Mouse (Mus musculus) MEL (cell line): Measurements from ENCODE around the gene Rasip1. TPM values are rescaled to one million over a fixed set of nuclear protein-coding genes. Genes with fewer than 3 reads are reported as not detected.

Experiments used
- DNase-seq: peaks from one replicate; pipeline ENCODE4 v3.0.0; 2011; ENCODE audit warnings: low read depth, low spot score
- H3K27ac ChIP-seq: 2 replicates; pipeline ENCODE4 v1.5.1; 2012; ENCODE audit warnings: low read depth, mild to moderate bottlenecking, control low read depth, low read length, moderate library complexity; ENCODE audit not compliant: control insufficient read depth
- H3K27me3 ChIP-seq, 2 experiments: fragments of 150-350 bp in 1 of 2; sonication (generic) in 1 of 2; 2 replicates each; pipeline ENCODE4 v1.6.1; 2012; ENCODE audit warnings: low read length in 2 of 2, mild to moderate bottlenecking in 2 of 2, improper control_type of control experiment in 1 of 2, moderate library complexity in 1 of 2; ENCODE audit not compliant: insufficient read depth in 2 of 2, control insufficient read depth in 1 of 2
- H3K36me3 ChIP-seq, 2 experiments: 2 replicates each; pipeline ENCODE4 v1.6.1; 2012 to 2014; ENCODE audit warnings: low read length in 2 of 2, improper control_type of control experiment in 1 of 2, inconsistent platforms in 1 of 2, mild to moderate bottlenecking in 1 of 2; ENCODE audit not compliant: insufficient read depth in 2 of 2, control insufficient read depth in 1 of 2
- H3K4me1 ChIP-seq, 2 experiments: fragments of 150-350 bp in 1 of 2; sonication (generic) in 1 of 2; 2 replicates each; pipeline ENCODE4 v1.6.1; 2012; ENCODE audit warnings: low read length in 2 of 2, improper control_type of control experiment in 1 of 2, mild to moderate bottlenecking in 1 of 2; ENCODE audit not compliant: insufficient read depth in 2 of 2, control insufficient read depth in 1 of 2
- H3K4me3 ChIP-seq, 2 experiments: fragments of 150-350 bp in 1 of 2; sonication (generic) in 1 of 2; 2 replicates each; pipeline ENCODE4 v1.5.1; 2012; ENCODE audit warnings: low read depth in 2 of 2, low read length in 2 of 2, mild to moderate bottlenecking in 2 of 2, moderate library complexity in 2 of 2, control low read depth in 1 of 2, improper control_type of control experiment in 1 of 2; ENCODE audit not compliant: control insufficient read depth in 1 of 2, insufficient read depth in 1 of 2
- H3K79me2 ChIP-seq: 2 replicates; pipeline ENCODE4 v1.6.1; 2012; ENCODE audit warnings: mild to moderate bottlenecking, low read length, moderate library complexity; ENCODE audit not compliant: control insufficient read depth, poor library complexity, insufficient read depth
- H3K9ac ChIP-seq: 2 replicates; pipeline ENCODE4 v1.6.1; 2012; ENCODE audit warnings: low read depth, mild to moderate bottlenecking, control low read depth, low read length, moderate library complexity; ENCODE audit not compliant: control insufficient read depth, poor library complexity, severe bottlenecking
- H3K9me3 ChIP-seq: fragments of 150-350 bp; sonication (generic); replicated peaks from 2 replicates; pipeline ENCODE4 v1.6.1; 2012; ENCODE audit warnings: mild to moderate bottlenecking, low read length, improper control_type of control experiment, moderate library complexity; ENCODE audit not compliant: insufficient read depth
- ELF1 ChIP-seq: IDR thresholded peaks from 2 replicates; pipeline ENCODE4 v1.6.1; 2014; ENCODE audit warnings: low read depth, mild to moderate bottlenecking, inconsistent platforms, low read length, improper control_type of control experiment, moderate library complexity
- EP300 ChIP-seq, 2 experiments: IDR thresholded peaks; 2 replicates each; pipeline ENCODE4 v1.6.1; 2011; ENCODE audit warnings: improper control_type of control experiment in 2 of 2, low read length in 2 of 2, low read depth in 1 of 2, mild to moderate bottlenecking in 1 of 2
- GABPA ChIP-seq: IDR thresholded peaks from 2 replicates; pipeline ENCODE4 v1.6.1; 2012; ENCODE audit warnings: low read depth, mild to moderate bottlenecking, inconsistent platforms, low read length, improper control_type of control experiment, moderate library complexity
- GATA1 ChIP-seq: IDR thresholded peaks from 2 replicates; pipeline ENCODE4 v1.6.1; 2011; ENCODE audit warnings: low read depth, low read length, improper control_type of control experiment
- HCFC1 ChIP-seq: IDR thresholded peaks from 2 replicates; pipeline ENCODE4 v1.6.1; 2012; ENCODE audit warnings: low read depth, mild to moderate bottlenecking, inconsistent platforms, low read length, improper control_type of control experiment, moderate library complexity
- KAT2A ChIP-seq: conservative IDR thresholded peaks from 2 replicates; pipeline ENCODE4 v1.6.1; 2012; ENCODE audit warnings: low read depth, low read length, improper control_type of control experiment, inconsistent platforms
- MAFK ChIP-seq: IDR thresholded peaks from 2 replicates; pipeline ENCODE4 v1.6.1; 2011; ENCODE audit warnings: low read depth, mild to moderate bottlenecking, low read length, improper control_type of control experiment, borderline replicate concordance
- MAZ ChIP-seq: IDR thresholded peaks from 2 replicates; pipeline ENCODE4 v1.6.1; 2012; ENCODE audit warnings: low read depth, mild to moderate bottlenecking, inconsistent platforms, low read length, improper control_type of control experiment
- RAD21 ChIP-seq: IDR thresholded peaks from 2 replicates; pipeline ENCODE4 v1.6.1; 2011; ENCODE audit warnings: mild to moderate bottlenecking, low read depth, low read length, improper control_type of control experiment
- RCOR1 ChIP-seq: IDR thresholded peaks from 2 replicates; pipeline ENCODE4 v1.6.1; 2012; ENCODE audit warnings: low read depth, mild to moderate bottlenecking, inconsistent platforms, low read length, improper control_type of control experiment
- TBP ChIP-seq: IDR thresholded peaks from 2 replicates; pipeline ENCODE4 v1.8.0; 2011; ENCODE audit warnings: low read depth, low read length, improper control_type of control experiment
- UBTF ChIP-seq: IDR thresholded peaks from 2 replicates; pipeline ENCODE4 v1.6.1; 2012; ENCODE audit warnings: low read depth, mild to moderate bottlenecking, inconsistent platforms, low read length, improper control_type of control experiment, moderate library complexity, borderline replicate concordance; ENCODE audit not compliant: insufficient read depth
- ZKSCAN1 ChIP-seq: IDR thresholded peaks from 2 replicates; pipeline ENCODE4 v1.6.1; 2012; ENCODE audit warnings: low read depth, mild to moderate bottlenecking, inconsistent platforms, low read length, improper control_type of control experiment, moderate library complexity
- ZNF384 ChIP-seq: IDR thresholded peaks from 2 replicates; pipeline ENCODE4 v1.6.1; 2012; ENCODE audit warnings: low read depth, mild to moderate bottlenecking, inconsistent platforms, low read length, improper control_type of control experiment
- polyA plus RNA-seq, 2 experiments: library from polyadenylated mRNA; stranded (reverse) in 1 of 2; unstranded in 1 of 2; fragments of >175 nt in 1 of 2; fragments of >200 nt in 1 of 2; gene quantifications; 2 replicates each; pipeline versions ENCODE4 v1.2.1 to v1.2.4; 2012; ENCODE audit warnings: low replicate concordance in 2 of 2, low read depth in 1 of 2; ENCODE audit not compliant: insufficient read length in 2 of 2, insufficient read depth in 1 of 2, missing spikeins in 1 of 2
- total RNA-seq: library from RNA; depleted of rRNA; stranded (reverse); fragments of 300-350 nt; gene quantifications from 2 replicates; pipeline ENCODE4 v1.2.3, GENCODE M21; 2012; rRNA removed

The Rasip1 gene
- total and polyA plus RNA-seq, 3 experiments = 0.65 to 1.1 TPM; not detected in 1

DNA sequence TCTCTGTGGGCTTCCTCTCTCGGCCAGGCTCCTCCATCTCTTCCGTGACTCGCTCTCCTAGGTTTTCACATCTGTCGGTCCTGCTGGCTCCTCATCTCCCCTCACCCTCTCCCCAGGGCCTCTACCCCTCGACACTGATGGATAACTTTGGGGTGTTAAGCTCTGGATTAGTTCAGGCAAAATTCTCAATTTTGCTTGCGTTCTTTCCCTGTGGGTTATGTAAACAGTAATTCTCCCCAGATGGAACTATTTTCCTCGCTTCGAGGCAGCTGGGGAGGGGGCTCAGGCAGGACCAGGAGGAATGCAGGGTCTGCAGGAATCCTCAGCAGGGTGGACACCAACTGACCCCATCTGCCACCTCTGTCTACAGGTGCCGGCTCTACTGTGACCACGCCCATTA is 58.5 kb downstream of the Rasip1 start:
- Histone ChIP-seq H3K4me3 (no peak overlapping the region), H3K9ac (no peak overlapping the region), H3K27ac (no peak overlapping the region), H3K79me2 (no peaks in the 10 kb centered on the region), H3K27me3 (peaks cover 1 to 3% of the 10 kb centered on the region in 2 experiments; a peak in 2 of 4 replicates), H3K9me3 (no peaks in the 10 kb centered on the region), H3K4me1 (peaks cover 13 to 18% of the 10 kb centered on the region in 2 experiments), H3K36me3 (peaks cover 0 to 16% of the 10 kb centered on the region in 2 experiments; a peak in 2 of 4 replicates)
- TF ChIP-seq ZKSCAN1 (no peak), EP300 (IDR thresholded peaks at IDR 0.05; ENCODE audit: low read depth in 1 of 2, low read length in 2 of 2) (no peak), UBTF (no peak), HCFC1 (no peak), MAZ (no peak), KAT2A (no peak), MAFK (no peak), ELF1 (no peak), RCOR1 (no peak), RAD21 (no peak), ZNF384 (no peak)
- no peak for DNase-seq

GRCm38 (mm10) chr7:45686841-45687240 is 59.6 kb downstream of the Rasip1 start:
- peaks cover 0 to 8% of the 10 kb centered on the region in 2 experiments; a peak in 2 of 4 replicates for H3K36me3 ChIP-seq
- TF ChIP-seq TBP = no peak
- TF ChIP-seq GABPA = no peak
- TF ChIP-seq GATA1 = no peak
- TF ChIP-seq, all 39 proteins: peak for 0
- no peak overlapping the region for H3K9ac ChIP-seq
- H3K27ac ChIP-seq = no peak overlapping the region
- DNase-seq = no peak
- peaks cover 1 to 5% of the 10 kb centered on the region in 2 experiments; a peak in 2 of 4 replicates for H3K27me3 ChIP-seq
- H3K4me1 ChIP-seq = peaks cover 4 to 8% of the 10 kb centered on the region in 2 experiments
- no peaks in the 10 kb centered on the region for H3K9me3 ChIP-seq
- H3K4me3 ChIP-seq = no peak overlapping the region
- H3K79me2 ChIP-seq = no peaks in the 10 kb centered on the region

Other genes starting within 250 kb of the Rasip1 start
Only the 30 nearest of the 35 such genes appear.
- gene Gys1, start 192.6 kb upstream of the Rasip1 start, total RNA-seq = 12.8 and 15.0 TPM in 2 replicates
- gene Gys1, start 192.6 kb upstream of the Rasip1 start, polyA plus RNA-seq = 10 to 100 TPM in 1 of 2 experiments, not detected in 1; 46.9 TPM
- 434 and 469 TPM in 2 replicates for gene Ruvbl2, start 189.4 kb upstream of the Rasip1 start, total RNA-seq
- gene Ruvbl2, start 189.4 kb upstream of the Rasip1 start, polyA plus RNA-seq = 100 to 1,000 TPM in 1 of 2 experiments, not detected in 1; 758 TPM
- gene Ftl1, start 167.6 kb upstream of the Rasip1 start, total RNA-seq = 1,416 and 1,470 TPM in 2 replicates
- gene Ftl1, start 167.6 kb upstream of the Rasip1 start, polyA plus RNA-seq = 1,000 to 10,000 TPM in 1 of 2 experiments, not detected in 1; 2,290 TPM
- 105 and 130 TPM in 2 replicates for gene Bax, start 160.6 kb upstream of the Rasip1 start, total RNA-seq
- 100 to 1,000 TPM; 205 to 778 TPM for gene Bax, start 160.6 kb upstream of the Rasip1 start, polyA plus RNA-seq
- 0.56 and 1.1 TPM in 2 replicates for gene Tulp2, start 145.6 kb upstream of the Rasip1 start, total RNA-seq
- gene Tulp2, start 145.6 kb upstream of the Rasip1 start, polyA plus RNA-seq = 1 to 10 TPM in 1 of 2 experiments, not detected in 1; 1.2 TPM
- not detected in 2 replicates for gene Gm45808, start 140.7 kb upstream of the Rasip1 start, total RNA-seq
- gene Gm45808, start 140.7 kb upstream of the Rasip1 start, polyA plus RNA-seq = not detected
- gene Dhdh, start 138.7 kb upstream of the Rasip1 start, total RNA-seq = 0.08 and 0.10 TPM in 2 replicates
- gene Dhdh, start 138.7 kb upstream of the Rasip1 start, polyA plus RNA-seq = 1 to 10 TPM in 1 of 2 experiments, not detected in 1; 1.6 TPM
- 196 and 224 TPM in 2 replicates for gene Nucb1, start 117.1 kb upstream of the Rasip1 start, total RNA-seq
- gene Nucb1, start 117.1 kb upstream of the Rasip1 start, polyA plus RNA-seq = 100 to 1,000 TPM in 1 of 2 experiments, 10 to 100 TPM in 1; 92.3 to 343 TPM
- 27.0 and 27.2 TPM in 2 replicates for gene Ppp1r15a, start 101.2 kb upstream of the Rasip1 start, total RNA-seq
- 10 to 100 TPM in 1 of 2 experiments, not detected in 1; 78.0 TPM for gene Ppp1r15a, start 101.2 kb upstream of the Rasip1 start, polyA plus RNA-seq
- gene Plekha4, start 101.2 kb upstream of the Rasip1 start, total RNA-seq = 0.12 and 0.36 TPM in 2 replicates
- gene Plekha4, start 101.2 kb upstream of the Rasip1 start, polyA plus RNA-seq = under 1 TPM in 1 of 2 experiments, not detected in 1; 0.65 TPM
- gene Hsd17b14, start 72.6 kb upstream of the Rasip1 start, total RNA-seq = 1.8 and 2.0 TPM in 2 replicates
- gene Hsd17b14, start 72.6 kb upstream of the Rasip1 start, polyA plus RNA-seq = 1 to 10 TPM in 1 of 2 experiments, not detected in 1; 9.3 TPM
- 47.4 and 49.4 TPM in 2 replicates for gene Bcat2, start 57.3 kb upstream of the Rasip1 start, total RNA-seq
- 100 to 1,000 TPM in 1 of 2 experiments, not detected in 1; 140 TPM for gene Bcat2, start 57.3 kb upstream of the Rasip1 start, polyA plus RNA-seq
- not detected in 2 replicates for gene Fgf21, start 12.0 kb upstream of the Rasip1 start, total RNA-seq
- gene Fgf21, start 12.0 kb upstream of the Rasip1 start, polyA plus RNA-seq = not detected
- 0.07 TPM in 1 of 2 replicates, not detected in the other for gene Fut1, start 10.2 kb upstream of the Rasip1 start, total RNA-seq
- under 1 TPM in 1 of 2 experiments, not detected in 1; 0.04 TPM for gene Fut1, start 10.2 kb upstream of the Rasip1 start, polyA plus RNA-seq
- gene Izumo1, start 5.7 kb upstream of the Rasip1 start, total RNA-seq = not detected in 2 replicates
- gene Izumo1, start 5.7 kb upstream of the Rasip1 start, polyA plus RNA-seq = under 1 TPM in 1 of 2 experiments, not detected in 1; 0.04 TPM
- gene Mamstr, start 12.5 kb downstream of the Rasip1 start, total RNA-seq = not detected in 2 replicates
- not detected for gene Mamstr, start 12.5 kb downstream of the Rasip1 start, polyA plus RNA-seq
- not detected in 2 replicates for gene Fut2, start 38.9 kb downstream of the Rasip1 start, total RNA-seq
- gene Fut2, start 38.9 kb downstream of the Rasip1 start, polyA plus RNA-seq = not detected
- not detected in 2 replicates for gene Ntn5, start 56.5 kb downstream of the Rasip1 start, total RNA-seq
- under 1 TPM in 1 of 2 experiments, not detected in 1; 0.13 TPM for gene Ntn5, start 56.5 kb downstream of the Rasip1 start, polyA plus RNA-seq
- gene Sec1, start 66.9 kb downstream of the Rasip1 start, total RNA-seq = not detected in 2 replicates
- not detected for gene Sec1, start 66.9 kb downstream of the Rasip1 start, polyA plus RNA-seq
- 0.29 and 0.77 TPM in 2 replicates for gene Car11, start 72.4 kb downstream of the Rasip1 start, total RNA-seq
- 1 to 10 TPM in 1 of 2 experiments, not detected in 1; 1.5 TPM for gene Car11, start 72.4 kb downstream of the Rasip1 start, polyA plus RNA-seq
- 21.1 and 24.4 TPM in 2 replicates for gene Dbp, start 77.6 kb downstream of the Rasip1 start, total RNA-seq
- 10 to 100 TPM in 1 of 2 experiments, not detected in 1; 22.5 TPM for gene Dbp, start 77.6 kb downstream of the Rasip1 start, polyA plus RNA-seq
- 3,210 and 3,724 TPM in 2 replicates for gene Rpl18, start 88.0 kb downstream of the Rasip1 start, total RNA-seq
- gene Rpl18, start 88.0 kb downstream of the Rasip1 start, polyA plus RNA-seq = 1,000 to 10,000 TPM in 1 of 2 experiments, not detected in 1; 3,544 TPM
- 18.3 and 21.0 TPM in 2 replicates for gene Sphk2, start 90.5 kb downstream of the Rasip1 start, total RNA-seq
- 10 to 100 TPM in 1 of 2 experiments, not detected in 1; 40.2 TPM for gene Sphk2, start 90.5 kb downstream of the Rasip1 start, polyA plus RNA-seq
- 0.95 and 1.0 TPM in 2 replicates for gene Fam83e, start 93.7 kb downstream of the Rasip1 start, total RNA-seq
- under 1 TPM in 1 of 2 experiments, not detected in 1; 0.43 TPM for gene Fam83e, start 93.7 kb downstream of the Rasip1 start, polyA plus RNA-seq
- gene Spaca4, start 98.3 kb downstream of the Rasip1 start, total RNA-seq = not detected in 2 replicates
- under 1 TPM in 1 of 2 experiments, not detected in 1; 0.38 TPM for gene Spaca4, start 98.3 kb downstream of the Rasip1 start, polyA plus RNA-seq
- 0.03 and 0.04 TPM in 2 replicates for gene Lmtk3, start 156.2 kb downstream of the Rasip1 start, total RNA-seq
- gene Lmtk3, start 156.2 kb downstream of the Rasip1 start, polyA plus RNA-seq = under 1 TPM in 1 of 2 experiments, not detected in 1; 0.40 TPM
- gene Sult2b1, start 157.2 kb downstream of the Rasip1 start, total RNA-seq = 0.08 and 0.16 TPM in 2 replicates
- under 1 TPM in 1 of 2 experiments, not detected in 1; 0.47 TPM for gene Sult2b1, start 157.2 kb downstream of the Rasip1 start, polyA plus RNA-seq
- 42.6 and 52.9 TPM in 2 replicates for gene Cyth2, start 187.1 kb downstream of the Rasip1 start, total RNA-seq
- gene Cyth2, start 187.1 kb downstream of the Rasip1 start, polyA plus RNA-seq = 10 to 100 TPM in 1 of 2 experiments, not detected in 1; 92.2 TPM
- 0.39 and 0.46 TPM in 2 replicates for gene Kcnj14, start 197.3 kb downstream of the Rasip1 start, total RNA-seq
- 1 to 10 TPM in 1 of 2 experiments, not detected in 1; 1.3 TPM for gene Kcnj14, start 197.3 kb downstream of the Rasip1 start, polyA plus RNA-seq
- gene Grwd1, start 203.5 kb downstream of the Rasip1 start, total RNA-seq = 132 and 173 TPM in 2 replicates
- gene Grwd1, start 203.5 kb downstream of the Rasip1 start, polyA plus RNA-seq = 100 to 1,000 TPM in 1 of 2 experiments, 10 to 100 TPM in 1; 82.2 to 108 TPM